Mouse (Mus musculus) kidney, postnatal 10 days (tissue): ENCODE data around the gene Trim59.

Experiments used
- DNase-seq: peaks from one replicate; pipeline ENCODE4 v3.0.0; 2021; ENCODE audit warnings: mixed read lengths

The Trim59 gene

GRCm38 (mm10) chr3:69004437-69005337 lies 39.9 kb downstream of the Trim59 start, which contains the start of the genes Ift80 and Smc4:
TSS of gene Ift80 (minus strand) at chr3:69004570.
TSS of gene Smc4 (plus strand) at chr3:69004738.
- DNase-seq: peak; percentile 97

GRCm38 (mm10) chr3:69004055-69004436 lies 40.5 kb downstream of the Trim59 start:
- no peak for DNase-seq

- no peak for DNase-seq
Observed at GRCm38 (mm10) chr3:69002781-69003180, 41.8 kb downstream of the Trim59 start.

GRCm38 (mm10) chr3:68986550-68986949 lies 58.0 kb downstream of the Trim59 start:
- no peak for DNase-seq
